Mouse (Mus musculus) heart, embryonic 11.5 days (tissue): Measurements from ENCODE around the gene Dad1. TPM values are rescaled to one million over a fixed set of nuclear protein-coding genes. Genes with fewer than 3 reads are reported as not detected.

Experiments used
- ATAC-seq: fragments of 200-750 bp; cut with Nextera tagmentation; replicated peaks from 2 replicates; pipeline ENCODE4 v1.8.0; 2017; ENCODE audit warnings: moderate library complexity; ENCODE audit not compliant: insufficient number of reproducible peaks, low FRiP score, low TSS enrichment
- H3K27ac ChIP-seq: fragments of 300-500 bp; sonication (generic); 2 replicates; pipeline ENCODE4 v1.5.1; 2014; ENCODE audit warnings: mild to moderate bottlenecking, low read depth, low read length
- H3K27me3 ChIP-seq: fragments of 300-500 bp; sonication (generic); 2 replicates; pipeline ENCODE4 v1.6.1; 2014; ENCODE audit warnings: mild to moderate bottlenecking, low read length, mixed read lengths; ENCODE audit not compliant: control insufficient read depth, insufficient read depth
- H3K36me3 ChIP-seq: fragments of 300-500 bp; sonication (generic); 2 replicates; pipeline ENCODE4 v1.6.1; 2014; ENCODE audit warnings: mild to moderate bottlenecking, low read length, moderate library complexity, mixed read lengths; ENCODE audit not compliant: control insufficient read depth, insufficient read depth
- H3K4me1 ChIP-seq: fragments of 300-500 bp; sonication (generic); 2 replicates; pipeline ENCODE4 v1.6.1; 2014; ENCODE audit warnings: low read length; ENCODE audit not compliant: control insufficient read depth, insufficient read depth
- H3K4me2 ChIP-seq: fragments of 300-500 bp; sonication (generic); 2 replicates; pipeline ENCODE4 v1.6.1; 2014; ENCODE audit warnings: mild to moderate bottlenecking, moderate library complexity
- H3K4me3 ChIP-seq: fragments of 300-500 bp; sonication (generic); 2 replicates; pipeline ENCODE4 v1.5.1; 2014; ENCODE audit warnings: low read depth, low read length
- H3K9ac ChIP-seq: fragments of 300-500 bp; sonication (generic); 2 replicates; pipeline ENCODE4 v1.6.1; 2014; ENCODE audit warnings: mild to moderate bottlenecking, low read depth, low read length, moderate library complexity
- H3K9me3 ChIP-seq: fragments of 300-500 bp; sonication (generic); replicated peaks from 2 replicates; pipeline ENCODE4 v1.6.1; 2016; ENCODE audit warnings: low read length; ENCODE audit not compliant: control insufficient read depth
- WGBS: fragments of 180-500 bp; shearing (Covaris S2); extraction: QIAGEN DNeasy Blood & Tissue Kit; methylation state at CpG from one replicate; pipeline ENCODE4 v1.1.7; 2014; ENCODE audit not compliant: insufficient replicate concordance; 5-methylcytosine and 5-hydroxymethylcytosine counted together
- polyA plus RNA-seq: library from polyadenylated mRNA; unstranded; fragments of >200 nt; fragmentation: Nextera tagmentation; extraction: Ambion mirVana; gene quantifications from 2 replicates; pipeline ENCODE4 v1.2.1, GENCODE M21; 2014

Gene Dad1
- polyA plus RNA-seq, 1 experiment from 2014 or later: 395 TPM

- Histone ChIP-seq H3K9ac (no peak overlapping the region), H3K4me1 (peaks cover 36% of the 10 kb centered on the region), H3K27me3 (peaks cover 2% of the 10 kb centered on the region; the same call in 1 of the 2 replicates), H3K36me3 (no peaks in the 10 kb centered on the region), H3K27ac (no peak overlapping the region), H3K4me3 (no peak overlapping the region), H3K4me2 (no peak overlapping the region), H3K9me3 (no peaks in the 10 kb centered on the region)
- no peak for ATAC-seq
- WGBS: 76% methylated on average over 11 of the region's 11 CpGs
Measured at GRCm38 (mm10) chr14:54225725-54226124, 28.2 kb downstream of the Dad1 start.

GRCm38 (mm10) chr14:54224484-54225467 is 29.1 kb downstream of the Dad1 start:
- H3K4me1 ChIP-seq: peaks cover 34% of the 10 kb centered on the region
- WGBS: 44% methylated on average over 16 of the region's 16 CpGs
- no peak overlapping the region for H3K4me3 ChIP-seq
- H3K9me3 ChIP-seq: no peaks in the 10 kb centered on the region
- peak overlapping the region; percentile 59 for H3K27ac ChIP-seq
- 0 out of 2 replicates have a peak overlapping the region, but pooled peaks have one; percentile 6 for H3K9ac ChIP-seq
- no peak overlapping the region; the same call in 1 of the 2 replicates for H3K4me2 ChIP-seq
- peaks cover 2% of the 10 kb centered on the region; the same call in 1 of the 2 replicates for H3K27me3 ChIP-seq
- peak; percentile 9; the same call in 1 of the 2 replicates for ATAC-seq
- H3K36me3 ChIP-seq: no peaks in the 10 kb centered on the region

GRCm38 (mm10) chr14:54224064-54224417 is 29.9 kb downstream of the Dad1 start:
- Histone ChIP-seq H3K4me1 (peaks cover 34% of the 10 kb centered on the region), H3K4me3 (no peak overlapping the region), H3K4me2 (no peak overlapping the region), H3K9ac (no peak overlapping the region), H3K36me3 (no peaks in the 10 kb centered on the region), H3K27me3 (peaks cover 1% of the 10 kb centered on the region; the same call in 1 of the 2 replicates), H3K27ac (no peak overlapping the region), H3K9me3 (no peaks in the 10 kb centered on the region)
- 79% methylated on average over 5 of the region's 5 CpGs for WGBS
- no peak for ATAC-seq

GRCm38 (mm10) chr14:54223315-54224063 is 30.4 kb downstream of the Dad1 start:
- H3K36me3 ChIP-seq: no peaks in the 10 kb centered on the region
- H3K9me3 ChIP-seq: no peaks in the 10 kb centered on the region
- ATAC-seq: no peak
- WGBS: 51% methylated on average over 13 of the region's 13 CpGs
- H3K27me3 ChIP-seq: no peaks in the 10 kb centered on the region
- no peak overlapping the region for H3K9ac ChIP-seq
- no peak overlapping the region for H3K4me3 ChIP-seq
- H3K27ac ChIP-seq: no peak overlapping the region
- peaks cover 30% of the 10 kb centered on the region for H3K4me1 ChIP-seq
- no peak overlapping the region for H3K4me2 ChIP-seq

- Histone ChIP-seq H3K4me2 (no peak overlapping the region), H3K4me3 (no peak overlapping the region), H3K4me1 (peaks cover 20% of the 10 kb centered on the region), H3K36me3 (no peaks in the 10 kb centered on the region), H3K27ac (no peak overlapping the region), H3K27me3 (no peaks in the 10 kb centered on the region), H3K9me3 (no peaks in the 10 kb centered on the region), H3K9ac (no peak overlapping the region)
- ATAC-seq: no peak
- 86% methylated on average over 8 of the region's 8 CpGs for WGBS
Measured at GRCm38 (mm10) chr14:54222289-54222727, 31.6 kb downstream of the Dad1 start.

- Histone ChIP-seq H3K36me3 (no peaks in the 10 kb centered on the region), H3K4me1 (peaks cover 20% of the 10 kb centered on the region), H3K4me3 (no peak overlapping the region), H3K9me3 (no peaks in the 10 kb centered on the region), H3K4me2 (no peak overlapping the region), H3K27ac (no peak overlapping the region), H3K9ac (no peak overlapping the region), H3K27me3 (no peaks in the 10 kb centered on the region)
- 93% methylated on average over 6 of the region's 6 CpGs for WGBS
- ATAC-seq: no peak
Measured at GRCm38 (mm10) chr14:54221641-54222040, 32.3 kb downstream of the Dad1 start.

GRCm38 (mm10) chr14:54220726-54221494 is 33.0 kb downstream of the Dad1 start:
- peaks cover 20% of the 10 kb centered on the region for H3K4me1 ChIP-seq
- no peaks in the 10 kb centered on the region for H3K9me3 ChIP-seq
- no peaks in the 10 kb centered on the region for H3K36me3 ChIP-seq
- no peak overlapping the region for H3K4me3 ChIP-seq
- ATAC-seq: no peak
- H3K4me2 ChIP-seq: no peak overlapping the region
- WGBS: 51% methylated on average over 8 of the region's 8 CpGs
- H3K9ac ChIP-seq: no peak overlapping the region
- H3K27ac ChIP-seq: no peak overlapping the region
- H3K27me3 ChIP-seq: no peaks in the 10 kb centered on the region

- Histone ChIP-seq H3K36me3 (no peaks in the 10 kb centered on the region), H3K9ac (no peak overlapping the region), H3K4me3 (no peak overlapping the region), H3K27me3 (no peaks in the 10 kb centered on the region), H3K9me3 (no peaks in the 10 kb centered on the region), H3K4me2 (no peak overlapping the region), H3K4me1 (peaks cover 22% of the 10 kb centered on the region), H3K27ac (no peak overlapping the region)
- WGBS: 68% methylated on average over 7 of the region's 7 CpGs
- no peak for ATAC-seq
Measured at GRCm38 (mm10) chr14:54219849-54220248, 34.1 kb downstream of the Dad1 start.
